Mouse (Mus musculus) T-helper 1 cell (primary cell): ENCODE measurements at regions not wholly inside any gene's neighbourhood (a gene's known extent, or its start where the extent isn't known, plus 50 kb on each side); places are given as distances from the start of the nearest gene placed in this dataset.
"Not testable (repeated sequence)": the region's sequence is repeated elsewhere in the genome, so short reads cannot be mapped to it uniquely, and the experiment has no call there.

Experiments used
- in situ Hi-C: fragments of 300-600 bp; cut with MboI, MseI; formaldehyde crosslinking; loops from one replicate; pipeline ENCODE4 v1.15.1; 2025; ENCODE audit warnings: high pct_unique_total_duplicates

DNA sequence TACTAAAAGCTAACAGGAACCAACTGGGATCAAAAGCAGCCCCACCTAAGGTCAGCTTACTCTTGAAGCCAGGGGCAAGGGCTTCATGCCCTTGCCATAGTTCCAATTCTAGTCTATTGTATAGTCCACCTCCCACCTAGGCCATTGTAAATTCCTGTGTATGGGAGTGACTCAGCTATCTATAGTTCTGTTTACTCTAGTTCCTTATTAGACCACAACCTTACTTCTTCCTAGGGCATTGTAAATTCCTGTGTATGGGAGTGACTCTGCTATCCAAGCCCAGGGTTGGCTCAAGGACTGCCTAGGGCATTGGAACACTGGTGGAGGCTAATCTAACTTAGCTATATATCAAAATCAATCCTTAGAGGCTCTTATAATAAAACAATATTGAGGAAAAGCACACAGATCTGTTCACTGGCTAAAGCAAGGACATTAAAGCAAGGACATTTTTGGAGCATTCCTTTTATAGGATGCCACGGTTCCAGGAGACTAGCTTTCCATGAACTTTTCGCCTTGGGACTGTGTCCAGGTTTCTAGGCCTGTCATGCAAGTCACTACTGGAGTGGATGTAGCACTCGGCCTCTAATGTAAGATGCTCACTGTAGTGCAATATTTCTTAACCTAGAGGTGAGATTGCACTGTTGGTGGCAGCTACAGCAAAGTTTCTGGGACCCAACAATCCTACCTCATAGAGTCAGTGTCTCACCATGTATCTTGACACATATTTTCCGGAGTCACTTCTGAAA lies 154.8 kb upstream of the 1700015G11Rik start:
- in situ Hi-C loops, result no loop called here

- in situ Hi-C loops, result not testable (repeated sequence)
Measured at GRCm38 (mm10) chr7:52164021-52164420, 148.5 kb upstream of the 1700015G11Rik start.

- in situ Hi-C loops, result loop anchor here (5.0 kb wide), 1 partner anchor 72 kb away; no protein-coding TSS in a partner anchor
Measured at GRCm38 (mm10) chr7:52159410-52159809, 143.9 kb upstream of the 1700015G11Rik start.

DNA sequence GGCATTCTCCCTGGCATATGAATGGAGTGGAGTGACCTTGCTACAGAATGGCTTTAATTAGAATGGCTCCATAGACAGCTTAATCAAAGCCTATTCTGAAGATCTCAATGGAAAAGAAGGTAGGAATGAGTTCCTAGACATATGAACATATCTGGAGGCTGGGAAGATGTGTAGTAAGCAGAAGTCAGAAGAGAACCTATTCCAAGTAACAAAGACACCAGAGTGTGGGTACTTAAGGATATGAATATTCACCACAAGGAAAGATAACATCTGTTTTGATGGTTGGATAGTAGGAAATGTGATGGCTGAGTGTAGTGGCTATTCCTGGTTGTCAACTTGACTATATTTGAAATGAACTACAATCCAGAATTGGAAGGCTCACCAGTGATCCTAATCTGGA lies 142.2 kb upstream of the 1700015G11Rik start:
- in situ Hi-C loops, result loop anchor here (5.0 kb wide), 1 partner anchor 70 kb away; no protein-coding TSS in a partner anchor

DNA sequence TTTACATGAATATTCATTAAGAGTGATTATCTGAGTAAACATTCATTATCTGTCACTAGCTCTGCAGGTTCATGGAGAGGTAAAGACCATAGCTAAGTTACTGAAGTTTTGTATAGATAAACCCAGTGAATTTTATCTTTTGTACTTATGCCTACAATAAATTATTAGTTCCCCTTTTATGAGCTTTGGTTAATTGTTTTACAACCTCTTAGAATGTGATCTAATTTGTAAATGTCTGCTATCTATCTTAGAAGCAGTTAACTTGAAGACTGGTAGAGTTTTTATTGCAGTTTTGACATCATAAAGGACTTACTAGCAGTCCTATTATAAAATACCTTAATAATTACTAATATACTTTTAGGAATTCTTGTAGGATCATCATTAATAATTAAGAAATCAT lies 104.7 kb upstream of the 1700015G11Rik start:
- in situ Hi-C loops, result no loop called here
